Mouse (Mus musculus) olfactory bulb, adult 2 months (tissue): Measurements from ENCODE around the gene Aldoart2.
"Not testable (repeated sequence)": the region's sequence is repeated elsewhere in the genome, so short reads cannot be mapped to it uniquely, and the experiment has no call there.

ENCODE experiments used
- CTCF ChIP-seq: fragments of 200-500 bp; IDR thresholded peaks from 2 replicates; pipeline ENCODE4 v1.5.1; 2012; ENCODE audit warnings: low read depth, mild to moderate bottlenecking, low read length, moderate library complexity; ENCODE audit not compliant: insufficient read depth
- POLR2A ChIP-seq: fragments of 200-500 bp; IDR thresholded peaks from 2 replicates; pipeline ENCODE4 v1.6.1; 2012; ENCODE audit warnings: mild to moderate bottlenecking, low read depth, low read length, moderate library complexity; ENCODE audit not compliant: insufficient read depth

GRCm38 (mm10) chr12:55586936-55587335 lies 21.9 kb downstream of the Aldoart2 start:
- not testable (repeated sequence) for TF ChIP-seq CTCF, POLR2A
